In genomic region chr11:59963364-59964162, GRCm38 (mm10) we compare ENCODE assay signal across 9 mouse cellular contexts. TPM values are rescaled to one million over a fixed set of nuclear protein-coding genes. Genes with fewer than 3 reads are reported as not detected.
DNase-seq lines count a peak whose midpoint lies in the region; ATAC-seq and TF ChIP-seq lines count a peak whose summit lies in the region.
"Had no signal": no experiment of that assay in that cellular context is flagged by ENCODE, and none has a peak within 500 bp of the region (broad histone marks: within the 10 kb centered on the region; RNA-seq: fewer than 3 reads in every experiment).

No protein-coding gene starts in this region.

- TF ChIP-seq EP300 in heart, postnatal 0 days (IDR thresholded peaks at IDR 0.05; ENCODE audit: low read depth) = no peak

- no peaks in the 10 kb centered on the region for H3K9me3 ChIP-seq in heart, postnatal 0 days (replicated peaks; ENCODE audit: control insufficient read depth, low read length)

- WGBS in heart, postnatal 0 days = 6% methylated on average over 34 of the region's 34 CpGs

- H3K4me3 ChIP-seq in heart, postnatal 0 days (ENCODE audit: low read depth, low read length) = peak overlapping the region; percentile 60

- H3K9ac ChIP-seq in heart, postnatal 0 days (replicated peaks; ENCODE audit: low read depth, low read length) = peak overlapping the region; percentile 53

- 0 out of 2 replicates have a peak overlapping the region, but pooled peaks have one; percentile 13 for H3K27ac ChIP-seq in heart, postnatal 0 days (ENCODE audit: low read depth)

- peak; percentile 49 to 58 for DNase-seq in cerebellum, postnatal 10 days
- DNase-seq in cerebellum, postnatal 4 days (ENCODE audit: low spot score in 2 of 2) = no peak
- DNase-seq in thymus, postnatal 14 days = peak; percentile 18
- no peak for DNase-seq in thymus, postnatal 10 days (ENCODE audit: low spot score in 2 of 2)
- no peak for DNase-seq in heart, postnatal 0 days (ENCODE audit: low spot score)
- peak; percentile 43 for DNase-seq in mesoderm, embryonic 11.5 days (ENCODE audit: low read depth, low spot score)
- DNase-seq in gastrocnemius, postnatal 4 days (ENCODE audit: low spot score in 2 of 2) = no peak
- no peak for DNase-seq in urinary bladder, postnatal 14 days (ENCODE audit: low spot score)

- ATAC-seq in heart, postnatal 0 days (ENCODE audit: insufficient read depth, low read depth) = no peak

- peak overlapping the region; percentile 79 for H3K4me2 ChIP-seq in heart, postnatal 0 days (ENCODE audit: low read depth, low read length)

- H3K36me3 ChIP-seq in heart, postnatal 0 days (replicated peaks; ENCODE audit: control insufficient read depth, insufficient read depth, low read length) = peaks cover 5% of the 10 kb centered on the region; the same call in 1 of the 2 replicates

- peaks cover 54% of the 10 kb centered on the region for H3K4me1 ChIP-seq in heart, postnatal 0 days (ENCODE audit: control insufficient read depth, insufficient read depth)

- H3K27me3 ChIP-seq in heart, postnatal 0 days (ENCODE audit: control insufficient read depth, insufficient read depth, low read length) = no peaks in the 10 kb centered on the region

- no peak for TF ChIP-seq CTCF in heart, postnatal 0 days (IDR thresholded peaks at IDR 0.05; ENCODE audit: low read depth)

RNA-seq across cellular contexts. Expression of gene Rasd1, which starts 1.2 kb away (rescaled TPM):
- 0.08 and 5.6 TPM in 2 replicates for total RNA-seq in heart, postnatal 0 days (2014; rRNA removed; ENCODE audit: low replicate concordance)
- polyA plus RNA-seq in heart, postnatal 0 days (2015; fragmentation: Nextera tagmentation; extraction: Ambion mirVana) = 10.5 and 12.2 TPM in 2 replicates
- 1 to 10 TPM; 2.2 to 3.4 TPM for total RNA-seq in gastrocnemius, postnatal 4 days (2021)
- total RNA-seq: MEL had no signal

RNA-seq across cellular contexts. Expression of gene Med9, which starts 15.6 kb away (rescaled TPM):
- 29.4 and 33.0 TPM in 2 replicates for total RNA-seq in heart, postnatal 0 days (2014; rRNA removed; ENCODE audit: low replicate concordance)
- polyA plus RNA-seq in heart, postnatal 0 days (2015; fragmentation: Nextera tagmentation; extraction: Ambion mirVana) = 40.8 and 41.1 TPM in 2 replicates
- total RNA-seq in gastrocnemius, postnatal 4 days (2021) = 10 to 100 TPM; 20.1 to 21.9 TPM

Comparison
In these comparisons a context has a peak if more than half of its experiments do, and no peak if none do; other contexts are left out.
1. DNase-seq: peak in cerebellum, postnatal 10 days (2 of 2), thymus, postnatal 14 days (single experiment) and mesoderm, embryonic 11.5 days (single experiment); none in cerebellum, postnatal 4 days (0 of 2), thymus, postnatal 10 days (0 of 2), heart, postnatal 0 days (single experiment), gastrocnemius, postnatal 4 days (0 of 2) and urinary bladder, postnatal 14 days (single experiment).